Mouse (Mus musculus) heart, adult 11 months (tissue): ENCODE measurements around the gene Tent5b.
A peak's percentile ranks its signal among the peaks of the same experiment; 100 is the strongest.

ENCODE experiments used
- DNase-seq: peaks from one replicate; pipeline ENCODE4 v3.0.0; 2022

Tent5b gene

GRCm38 (mm10) chr4:133471135-133471821, 8.7 kb upstream of the Tent5b start:
- DNase-seq = no peak

GRCm38 (mm10) chr4:133473833-133474232, 6.1 kb upstream of the Tent5b start:
- DNase-seq = no peak

DNA sequence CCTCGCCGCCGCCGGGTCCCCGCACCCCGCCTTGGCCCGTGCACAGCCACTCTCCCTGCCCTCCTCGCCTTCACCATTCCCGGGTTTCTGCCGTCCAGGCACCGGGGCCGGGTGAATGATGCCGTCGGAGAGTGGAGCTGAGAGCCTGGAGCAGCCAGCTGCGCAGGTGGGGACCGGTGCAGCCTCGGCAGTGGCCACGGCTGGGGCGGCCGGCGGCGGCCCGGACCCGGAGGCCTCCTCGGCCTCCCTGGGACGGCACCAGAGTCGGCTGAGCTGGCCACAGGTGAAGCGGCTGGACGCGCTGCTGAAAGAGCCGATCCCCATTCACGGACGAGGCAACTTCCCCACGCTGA, 229 bp downstream of the Tent5b start:
- DNase-seq = no peak

GRCm38 (mm10) chr4:133480754-133481153, 822 bp downstream of the Tent5b start:
- no peak for DNase-seq

DNA sequence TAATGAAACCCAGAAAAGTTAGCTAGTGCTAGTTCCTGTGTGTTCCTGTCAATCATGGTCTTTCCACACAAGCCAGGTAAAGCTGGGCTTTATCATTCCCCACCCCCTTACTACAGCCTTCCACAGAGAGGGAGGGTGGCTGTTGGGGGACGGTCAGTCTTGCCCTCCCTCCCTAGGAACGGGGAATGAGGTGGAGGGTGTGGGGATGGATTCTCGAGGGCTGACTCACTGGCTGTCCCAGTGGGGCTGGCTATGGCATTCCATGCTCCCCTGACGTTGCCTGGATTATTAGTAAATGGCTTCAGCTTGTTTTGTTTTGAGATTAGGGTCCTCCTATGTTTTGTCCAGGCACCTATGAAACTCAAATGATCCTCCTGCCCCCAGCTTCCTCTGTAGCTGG, 1.6 kb downstream of the Tent5b start:
- DNase-seq = no peak

DNA sequence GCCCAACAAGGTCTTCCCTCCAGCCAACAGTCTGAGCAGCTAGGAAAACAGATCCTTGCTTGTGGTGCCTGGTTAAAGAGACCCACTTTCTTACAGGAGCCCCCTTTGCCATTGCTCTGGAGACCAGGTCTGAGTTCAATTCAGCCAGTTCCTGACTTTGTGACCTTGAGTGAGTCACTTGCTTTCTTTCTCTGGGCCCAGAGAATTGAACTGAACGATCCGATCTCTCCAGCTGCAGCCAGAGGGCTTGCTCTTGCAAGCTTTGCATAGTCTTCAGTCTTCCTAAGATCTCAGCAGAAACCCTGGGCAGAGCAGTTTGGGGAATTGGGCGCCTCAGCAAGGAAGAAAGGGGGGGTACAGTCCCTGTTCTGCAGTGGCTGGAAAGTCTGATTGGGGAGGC, 2.5 kb downstream of the Tent5b start:
- DNase-seq = no peak

GRCm38 (mm10) chr4:133484266-133485025, 4.5 kb downstream of the Tent5b start:
- DNase-seq = peak; percentile 97

- DNase-seq = peak; percentile 90
These were observed 5.9 kb downstream of the Tent5b start for GRCm38 (mm10) chr4:133485691-133486425.

DNA sequence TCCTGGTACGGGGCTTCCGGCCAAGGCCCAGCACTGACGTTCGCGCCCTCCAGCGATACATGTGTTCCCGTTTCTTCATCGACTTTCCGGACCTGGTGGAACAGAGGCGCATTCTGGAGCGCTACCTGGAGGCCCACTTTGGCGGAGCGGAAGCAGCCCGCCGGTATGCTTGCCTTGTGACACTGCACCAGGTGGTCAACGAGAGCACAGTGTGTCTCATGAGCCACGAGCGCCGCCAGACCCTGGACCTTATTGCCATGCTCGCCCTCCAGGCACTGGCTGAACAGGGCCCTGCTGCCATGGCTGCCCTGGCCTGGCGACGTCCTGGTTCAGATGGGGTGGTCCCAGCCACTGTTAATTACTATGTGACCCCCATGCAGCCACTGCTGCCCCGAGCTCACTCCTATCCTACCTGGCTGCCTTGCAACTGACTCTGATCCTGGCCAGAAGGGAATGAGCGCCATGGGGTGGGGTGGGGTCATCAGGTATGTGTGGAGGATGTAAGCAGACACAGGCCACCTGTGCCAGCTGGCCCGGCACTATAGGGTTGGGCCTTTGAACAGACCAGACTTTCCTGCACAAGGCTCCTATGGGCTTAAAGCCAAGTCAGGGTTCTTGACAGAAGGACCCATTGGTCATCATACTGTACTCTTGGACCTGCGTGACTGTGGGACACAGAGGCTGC, 6.9 kb downstream of the Tent5b start:
- DNase-seq = peak; percentile 90

GRCm38 (mm10) chr4:133488619-133489392, 8.9 kb downstream of the Tent5b start:
- DNase-seq = no peak

- peak; percentile 93 for DNase-seq
These were observed 9.7 kb downstream of the Tent5b start for GRCm38 (mm10) chr4:133489489-133490245.

- DNase-seq = peak; percentile 98
These were observed 11.9 kb downstream of the Tent5b start for GRCm38 (mm10) chr4:133491800-133492199.

DNA sequence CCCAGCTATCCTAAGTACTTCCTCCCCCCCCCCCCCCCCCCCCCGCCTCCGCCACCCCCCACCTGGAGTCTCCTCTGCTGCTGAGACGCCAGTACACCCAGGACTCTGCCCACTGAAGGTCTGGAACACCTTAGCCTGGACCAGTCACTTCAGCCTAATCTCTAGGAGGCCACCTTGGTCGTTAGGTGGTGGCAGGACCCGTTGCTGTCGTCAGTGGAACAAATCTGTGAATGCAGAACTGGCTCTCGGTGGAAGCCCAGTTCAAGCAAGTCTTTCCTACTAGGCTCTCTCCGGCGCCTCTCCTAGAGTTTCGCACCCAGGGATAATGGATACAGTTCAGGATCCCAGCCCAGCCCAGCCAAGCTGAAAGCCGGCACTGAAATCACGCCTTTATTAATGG, 14.0 kb downstream of the Tent5b start:
- DNase-seq = peak; percentile 93

- DNase-seq = peak; percentile 98
These were observed 14.5 kb downstream of the Tent5b start for GRCm38 (mm10) chr4:133494432-133494831.

- peak; percentile 92 for DNase-seq
These were observed 14.9 kb downstream of the Tent5b start for GRCm38 (mm10) chr4:133494867-133495266.

- peak; percentile 93 for DNase-seq
These were observed 15.8 kb downstream of the Tent5b start for GRCm38 (mm10) chr4:133495711-133496110.

- no peak for DNase-seq
These were observed 17.0 kb downstream of the Tent5b start for GRCm38 (mm10) chr4:133496738-133497445.

DNA sequence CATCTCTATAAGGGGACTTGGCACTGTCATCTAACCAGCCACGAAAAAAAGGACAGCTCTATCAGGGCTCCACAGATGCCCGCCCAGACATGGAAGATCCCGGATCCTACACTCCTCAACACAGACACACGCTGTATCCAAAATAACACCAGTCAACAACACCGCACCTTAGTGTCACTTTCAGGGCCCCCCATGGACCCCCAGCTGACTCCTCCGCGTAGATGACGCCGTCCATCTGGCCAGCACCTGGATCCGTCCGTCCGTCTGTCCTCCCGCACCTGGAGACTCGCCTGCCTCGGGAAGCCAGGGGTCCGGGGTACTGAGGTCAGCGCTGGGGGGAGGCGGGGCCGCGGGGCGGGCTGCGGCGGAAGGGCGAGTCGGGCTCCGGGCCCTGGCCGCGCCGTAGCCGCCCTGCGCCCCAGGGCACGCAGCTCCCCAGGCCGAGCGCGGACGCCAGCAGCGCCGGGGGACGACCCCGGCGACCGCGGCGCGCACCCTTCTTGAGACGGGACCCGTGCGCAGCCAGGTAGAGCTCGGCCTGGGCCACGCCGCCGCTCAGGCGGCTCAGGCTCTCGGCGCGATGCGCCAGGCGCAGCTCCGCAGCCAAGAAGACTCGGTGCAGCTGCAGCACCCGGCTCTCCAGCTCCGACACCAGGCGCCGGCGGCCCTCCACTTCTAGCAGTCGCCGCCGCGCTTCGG, 17.7 kb downstream of the Tent5b start:
- DNase-seq = peak; percentile 94

- peak; percentile 98 for DNase-seq
These were observed 18.3 kb downstream of the Tent5b start, which contains the start of gene Trnp1 for GRCm38 (mm10) chr4:133498160-133498724. Trnp1 (minus strand) TSS chr4:133498550.

GRCm38 (mm10) chr4:133501514-133501913, 21.6 kb downstream of the Tent5b start:
- no peak for DNase-seq
